Mouse (Mus musculus): ENCODE data around the gene Pikfyve. TPM values are rescaled to one million over a fixed set of nuclear protein-coding genes. Genes with fewer than 3 reads are reported as not detected.
A peak's percentile ranks its signal among the peaks of the same experiment; 100 is the strongest.

Pikfyve gene
- total and polyA plus RNA-seq, 2 experiments from 2014 or later: 10.4 to 30.1 TPM

DNA sequence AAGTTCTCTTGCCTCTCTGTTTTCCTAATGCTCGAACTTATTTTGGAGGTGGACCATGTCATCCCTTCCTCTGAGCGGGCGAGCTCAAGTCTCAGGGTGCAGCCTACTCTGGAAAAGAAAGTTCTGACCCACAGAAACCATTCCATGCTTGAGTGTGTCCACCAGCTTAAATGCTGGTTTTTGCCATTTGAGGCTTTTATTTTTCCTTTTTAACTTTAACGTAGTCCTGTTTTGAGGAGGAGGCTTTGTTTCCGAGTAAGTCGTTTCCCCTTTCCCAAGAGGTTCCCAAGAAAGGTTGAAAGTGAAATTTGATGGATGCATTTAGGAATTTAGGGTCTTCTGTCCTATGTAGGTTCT, 569 bp downstream of the Pikfyve start:
- 0% methylated on average over 5 of the region's 6 CpGs for WGBS
- H3K36me3 ChIP-seq (ENCODE audit: insufficient read depth, low read length): 0 out of 2 replicates have a peak, but pooled peaks cover 3% of the 10 kb centered on the region
- H3K27ac ChIP-seq (ENCODE audit: low read depth, low read length): peak overlapping the region; percentile 89; the same call in 1 of the 2 replicates
- no peak for DNase-seq (ENCODE audit: low spot score)
- no peaks in the 10 kb centered on the region for H3K27me3 ChIP-seq (ENCODE audit: insufficient read depth, low read length)
- H3K4me1 ChIP-seq (ENCODE audit: insufficient read depth, low read length): 0 out of 2 replicates have a peak, but pooled peaks cover 2% of the 10 kb centered on the region
- no peak for TF ChIP-seq CTCF (IDR thresholded peaks at IDR 0.05)
- H3K9me3 ChIP-seq (ENCODE audit: low read length): no peaks in the 10 kb centered on the region
- ATAC-seq (ENCODE audit: low FRiP score): no peak; the same call in 1 of the 2 replicates
- H3K4me3 ChIP-seq (ENCODE audit: low read depth, low read length): peak overlapping the region; percentile 98
- peak overlapping the region; percentile 85 for H3K4me2 ChIP-seq (ENCODE audit: low read depth, low read length, poor library complexity, severe bottlenecking)
- peak overlapping the region; percentile 84 for H3K9ac ChIP-seq (replicated peaks; ENCODE audit: low read length, poor library complexity, severe bottlenecking)

GRCm38 (mm10) chr1:65190172-65190571, 3.7 kb downstream of the Pikfyve start:
- WGBS: 84% methylated on average over 4 of the region's 4 CpGs
- DNase-seq (ENCODE audit: low spot score) (no peak), ATAC-seq (ENCODE audit: low FRiP score) (no peak)
- H3K27me3 ChIP-seq (ENCODE audit: insufficient read depth, low read length): no peaks in the 10 kb centered on the region
- TF ChIP-seq CTCF (IDR thresholded peaks at IDR 0.05): no peak
- H3K36me3 ChIP-seq (ENCODE audit: insufficient read depth, low read length): peaks cover 17% of the 10 kb centered on the region
- H3K9me3 ChIP-seq (ENCODE audit: low read length): no peaks in the 10 kb centered on the region
- no peak overlapping the region for H3K27ac ChIP-seq (ENCODE audit: low read depth, low read length)
- H3K9ac ChIP-seq (replicated peaks; ENCODE audit: low read length, poor library complexity, severe bottlenecking): no peak overlapping the region
- H3K4me1 ChIP-seq (ENCODE audit: insufficient read depth, low read length): 0 out of 2 replicates have a peak, but pooled peaks cover 2% of the 10 kb centered on the region
- no peak overlapping the region for H3K4me2 ChIP-seq (ENCODE audit: low read depth, low read length, poor library complexity, severe bottlenecking)
- no peak overlapping the region for H3K4me3 ChIP-seq (ENCODE audit: low read depth, low read length)

GRCm38 (mm10) chr1:65193226-65193625, 6.7 kb downstream of the Pikfyve start:
- H3K4me2 ChIP-seq (ENCODE audit: low read depth, low read length, poor library complexity, severe bottlenecking): no peak overlapping the region
- no peak overlapping the region for H3K9ac ChIP-seq (replicated peaks; ENCODE audit: low read length, poor library complexity, severe bottlenecking)
- no peaks in the 10 kb centered on the region for H3K4me1 ChIP-seq (ENCODE audit: insufficient read depth, low read length)
- WGBS: 95% methylated on average over 2 of the region's 2 CpGs
- H3K9me3 ChIP-seq (ENCODE audit: low read length): no peaks in the 10 kb centered on the region
- no peak overlapping the region for H3K4me3 ChIP-seq (ENCODE audit: low read depth, low read length)
- H3K36me3 ChIP-seq (ENCODE audit: insufficient read depth, low read length): peaks cover 24% of the 10 kb centered on the region
- ATAC-seq (ENCODE audit: low FRiP score) (no peak), DNase-seq (ENCODE audit: low spot score) (no peak)
- TF ChIP-seq CTCF (IDR thresholded peaks at IDR 0.05): no peak
- no peaks in the 10 kb centered on the region for H3K27me3 ChIP-seq (ENCODE audit: insufficient read depth, low read length)
- H3K27ac ChIP-seq (ENCODE audit: low read depth, low read length): no peak overlapping the region

- Histone ChIP-seq H3K9ac (replicated peaks; ENCODE audit: low read length, poor library complexity, severe bottlenecking) (no peak overlapping the region), H3K36me3 (ENCODE audit: insufficient read depth, low read length) (peaks cover 12% of the 10 kb centered on the region), H3K27me3 (ENCODE audit: insufficient read depth, low read length) (no peaks in the 10 kb centered on the region), H3K9me3 (ENCODE audit: low read length) (no peaks in the 10 kb centered on the region), H3K4me3 (ENCODE audit: low read depth, low read length) (no peak overlapping the region), H3K4me1 (ENCODE audit: insufficient read depth, low read length) (no peaks in the 10 kb centered on the region), H3K27ac (ENCODE audit: low read depth, low read length) (no peak overlapping the region), H3K4me2 (ENCODE audit: low read depth, low read length, poor library complexity, severe bottlenecking) (no peak overlapping the region)
- ATAC-seq (ENCODE audit: low FRiP score): no peak
- TF ChIP-seq CTCF (IDR thresholded peaks at IDR 0.05): no peak
- 88% methylated on average over 2 of the region's 2 CpGs for WGBS
- DNase-seq (ENCODE audit: low spot score): no peak
These were observed 11.9 kb downstream of the Pikfyve start for GRCm38 (mm10) chr1:65198425-65198824.

DNA sequence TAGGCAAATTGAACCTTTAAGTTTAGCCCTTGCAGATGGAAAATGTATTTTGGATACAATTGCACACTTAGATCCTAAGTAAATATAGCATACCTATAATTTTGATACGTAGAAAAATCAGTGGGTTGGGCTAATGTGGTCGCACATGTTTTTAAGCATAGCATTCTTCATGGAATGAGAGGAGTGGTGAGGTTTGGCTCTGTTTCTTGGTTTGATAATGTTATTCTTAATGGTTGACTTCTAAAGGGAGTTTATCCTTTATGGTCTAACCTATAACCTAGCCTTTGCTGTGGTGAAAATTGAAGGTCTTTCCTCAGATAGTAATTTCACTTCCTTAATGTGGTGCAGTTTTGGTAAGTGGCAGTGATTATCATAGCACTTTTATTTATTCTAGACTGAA, 12.4 kb downstream of the Pikfyve start:
- WGBS: 97% methylated on average over 2 of the region's 2 CpGs
- no peaks in the 10 kb centered on the region for H3K4me1 ChIP-seq (ENCODE audit: insufficient read depth, low read length)

GRCm38 (mm10) chr1:65204299-65204698, 17.8 kb downstream of the Pikfyve start:
- no peak for TF ChIP-seq CTCF (IDR thresholded peaks at IDR 0.05)
- Histone ChIP-seq H3K9ac (replicated peaks; ENCODE audit: low read length, poor library complexity, severe bottlenecking) (no peak overlapping the region), H3K9me3 (ENCODE audit: low read length) (peaks cover 3% of the 10 kb centered on the region; the same call in 1 of the 2 replicates), H3K4me1 (ENCODE audit: insufficient read depth, low read length) (no peaks in the 10 kb centered on the region), H3K4me2 (ENCODE audit: low read depth, low read length, poor library complexity, severe bottlenecking) (no peak overlapping the region), H3K4me3 (ENCODE audit: low read depth, low read length) (no peak overlapping the region), H3K36me3 (ENCODE audit: insufficient read depth, low read length) (peaks cover 19% of the 10 kb centered on the region), H3K27ac (ENCODE audit: low read depth, low read length) (no peak overlapping the region), H3K27me3 (ENCODE audit: insufficient read depth, low read length) (no peaks in the 10 kb centered on the region)
- 91% methylated on average over 1 of the region's 1 CpGs for WGBS
- DNase-seq (ENCODE audit: low spot score) (no peak), ATAC-seq (ENCODE audit: low FRiP score) (no peak)

More for the DNA sequence above, 12.4 kb downstream of the Pikfyve start:
- Histone ChIP-seq H3K27me3 (ENCODE audit: insufficient read depth, low read length) (no peaks in the 10 kb centered on the region), H3K27ac (ENCODE audit: low read depth, low read length) (no peak overlapping the region), H3K4me2 (ENCODE audit: low read depth, low read length, poor library complexity, severe bottlenecking) (no peak overlapping the region), H3K9me3 (ENCODE audit: low read length) (no peaks in the 10 kb centered on the region), H3K4me3 (ENCODE audit: low read depth, low read length) (no peak overlapping the region), H3K36me3 (ENCODE audit: insufficient read depth, low read length) (peaks cover 14% of the 10 kb centered on the region), H3K9ac (replicated peaks; ENCODE audit: low read length, poor library complexity, severe bottlenecking) (no peak overlapping the region)
- no peak for TF ChIP-seq CTCF (IDR thresholded peaks at IDR 0.05)
- ATAC-seq (ENCODE audit: low FRiP score) (no peak), DNase-seq (ENCODE audit: low spot score) (no peak)
